Mouse (Mus musculus): ENCODE data around the gene Dlg1. TPM values are rescaled to one million over a fixed set of nuclear protein-coding genes. Genes with fewer than 3 reads are reported as not detected.

Dlg1 gene
- 11.9 and 12.6 TPM in 2 replicates for polyA plus RNA-seq (2015; fragmentation: Nextera tagmentation; extraction: Ambion mirVana)

DNA sequence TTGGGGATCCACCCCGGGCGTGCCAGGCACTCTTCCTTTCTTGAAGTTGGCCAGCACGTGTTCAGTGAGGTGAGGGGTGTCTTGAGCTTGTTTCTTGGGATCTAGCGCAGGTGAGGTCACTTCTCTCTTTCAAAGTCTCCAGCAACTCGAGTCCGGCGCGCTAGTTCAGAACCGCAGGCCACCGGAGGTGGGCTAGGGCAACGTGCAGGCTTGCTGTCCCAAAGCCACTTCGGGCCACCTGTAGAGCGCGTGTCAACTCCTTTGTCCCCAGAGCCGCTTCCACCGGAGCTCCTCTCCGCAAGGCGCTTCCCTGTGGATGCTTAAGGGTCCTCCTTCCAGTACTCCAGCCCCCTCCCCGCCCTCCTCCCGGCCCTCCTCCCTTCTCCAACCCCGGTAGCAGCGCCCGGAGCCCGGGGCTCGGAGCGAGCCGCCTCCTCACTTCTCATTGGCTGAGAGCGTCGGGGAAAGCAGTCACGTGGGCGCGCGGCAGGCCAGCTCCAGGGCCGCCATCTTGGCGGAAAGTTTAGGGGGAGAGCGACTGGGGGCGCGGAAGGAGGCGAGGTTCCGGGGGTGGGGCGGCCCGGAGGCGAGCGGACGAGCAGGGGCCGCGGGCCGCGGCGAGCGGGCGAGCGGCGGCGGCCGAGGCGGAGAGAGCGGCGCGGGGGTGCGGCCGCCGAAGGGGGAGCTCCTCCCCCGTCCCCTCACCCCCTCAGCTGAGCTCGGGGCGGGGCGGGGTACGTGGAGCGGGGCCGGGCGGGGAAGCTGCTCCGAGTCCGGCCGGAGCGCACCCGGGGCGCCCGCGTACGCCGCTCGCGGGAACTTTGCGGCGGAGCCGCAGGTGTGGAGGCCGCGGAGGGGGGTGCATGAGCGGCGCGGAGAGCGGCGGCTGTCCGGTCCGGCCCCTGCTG lies at the start of gene Dlg1:
Gene Dlg1 (plus strand): TSS at position 65 of the 908 bp plus-strand sequence.
- peaks cover 19% of the 10 kb centered on the region for H3K4me1 ChIP-seq (replicated peaks)
- H3K36me3 ChIP-seq, result peaks cover 3% of the 10 kb centered on the region; the same call in 1 of the 2 replicates
- H3K27me3 ChIP-seq, result peaks cover 12% of the 10 kb centered on the region; the same call in 1 of the 2 replicates
- peak within 1 kb of the TSS; percentile 88 for H3K9ac ChIP-seq
- peak within 1 kb of the TSS; percentile 95 for H3K4me3 ChIP-seq
- no peaks in the 10 kb centered on the region for H3K9me3 ChIP-seq
- peak; percentile 96 for ATAC-seq (ENCODE audit: low FRiP score)
- H3K4me2 ChIP-seq, result peak within 1 kb of the TSS; percentile 73
- H3K27ac ChIP-seq, result peak within 1 kb of the TSS; percentile 89
- WGBS, result 1% methylated on average over 74 of the region's 95 CpGs

GRCm38 (mm10) chr16:31616382-31616781 lies 46.9 kb upstream of the Dlg1 start:
- WGBS, result 82% methylated on average over 2 of the region's 2 CpGs

GRCm38 (mm10) chr16:31617128-31617527 lies 46.1 kb upstream of the Dlg1 start:
- H3K36me3 ChIP-seq, result no peaks in the 10 kb centered on the region
- H3K4me1 ChIP-seq (replicated peaks), result peaks cover 15% of the 10 kb centered on the region
- H3K4me2 ChIP-seq, result no peak overlapping the region
- no peaks in the 10 kb centered on the region for H3K9me3 ChIP-seq
- H3K9ac ChIP-seq, result no peak overlapping the region
- H3K4me3 ChIP-seq, result no peak overlapping the region
- H3K27me3 ChIP-seq, result no peaks in the 10 kb centered on the region
- ATAC-seq (ENCODE audit: low FRiP score), result no peak
- no peak overlapping the region for H3K27ac ChIP-seq

More at GRCm38 (mm10) chr16:31616382-31616781, 46.9 kb upstream of the Dlg1 start:
- Histone ChIP-seq H3K4me2 (no peak overlapping the region), H3K9me3 (no peaks in the 10 kb centered on the region), H3K36me3 (no peaks in the 10 kb centered on the region), H3K9ac (no peak overlapping the region), H3K4me3 (no peak overlapping the region), H3K4me1 (replicated peaks) (peaks cover 15% of the 10 kb centered on the region), H3K27ac (no peak overlapping the region), H3K27me3 (no peaks in the 10 kb centered on the region)
- ATAC-seq (ENCODE audit: low FRiP score), result no peak

DNA sequence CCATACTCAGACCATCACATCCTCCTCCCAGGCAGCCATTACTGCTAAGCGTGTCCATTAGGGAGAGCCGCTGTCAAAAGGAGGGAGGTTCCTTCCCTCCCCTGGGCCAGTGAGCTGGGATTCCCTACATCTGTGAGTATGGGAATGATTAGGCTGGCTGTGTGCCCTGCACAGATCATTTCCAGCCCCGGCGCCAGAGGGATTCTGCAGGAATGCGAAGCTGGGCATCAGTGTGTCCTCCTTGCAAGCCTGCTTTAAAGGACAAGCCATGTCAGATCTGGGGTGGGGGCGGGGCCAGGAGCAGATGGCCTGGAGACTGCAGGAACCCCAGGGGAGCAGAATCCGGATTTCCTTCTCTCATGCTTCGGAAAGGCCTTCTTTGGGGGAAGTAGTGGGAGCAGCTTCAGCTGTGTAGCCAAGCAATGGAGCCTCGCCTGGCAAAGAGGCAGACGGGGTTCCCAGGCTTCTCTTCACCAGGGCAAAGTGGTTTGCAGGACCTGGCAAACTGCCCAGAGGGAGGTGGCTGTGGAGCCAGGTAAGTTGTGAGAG lies 45.3 kb upstream of the Dlg1 start:
- peak overlapping the region; percentile 46 for H3K27ac ChIP-seq
- no peaks in the 10 kb centered on the region for H3K27me3 ChIP-seq
- 22% methylated on average over 10 of the region's 10 CpGs for WGBS
- peak; percentile 54; the same call in 1 of the 2 replicates for ATAC-seq (ENCODE audit: low FRiP score)
- no peaks in the 10 kb centered on the region for H3K9me3 ChIP-seq
- H3K9ac ChIP-seq, result peak overlapping the region; percentile 39; the same call in 1 of the 2 replicates
- H3K36me3 ChIP-seq, result no peaks in the 10 kb centered on the region
- H3K4me3 ChIP-seq, result no peak overlapping the region
- H3K4me2 ChIP-seq, result peak overlapping the region; percentile 29; the same call in 1 of the 2 replicates
- peaks cover 15% of the 10 kb centered on the region for H3K4me1 ChIP-seq (replicated peaks)

GRCm38 (mm10) chr16:31618671-31619070 lies 44.6 kb upstream of the Dlg1 start:
- peaks cover 15% of the 10 kb centered on the region for H3K4me1 ChIP-seq (replicated peaks)
- no peaks in the 10 kb centered on the region for H3K36me3 ChIP-seq
- H3K27ac ChIP-seq, result no peak overlapping the region
- H3K4me3 ChIP-seq, result no peak overlapping the region
- ATAC-seq (ENCODE audit: low FRiP score), result no peak
- H3K9ac ChIP-seq, result no peak overlapping the region
- 70% methylated on average over 9 of the region's 9 CpGs for WGBS
- no peak overlapping the region for H3K4me2 ChIP-seq
- H3K9me3 ChIP-seq, result no peaks in the 10 kb centered on the region
- H3K27me3 ChIP-seq, result no peaks in the 10 kb centered on the region

DNA sequence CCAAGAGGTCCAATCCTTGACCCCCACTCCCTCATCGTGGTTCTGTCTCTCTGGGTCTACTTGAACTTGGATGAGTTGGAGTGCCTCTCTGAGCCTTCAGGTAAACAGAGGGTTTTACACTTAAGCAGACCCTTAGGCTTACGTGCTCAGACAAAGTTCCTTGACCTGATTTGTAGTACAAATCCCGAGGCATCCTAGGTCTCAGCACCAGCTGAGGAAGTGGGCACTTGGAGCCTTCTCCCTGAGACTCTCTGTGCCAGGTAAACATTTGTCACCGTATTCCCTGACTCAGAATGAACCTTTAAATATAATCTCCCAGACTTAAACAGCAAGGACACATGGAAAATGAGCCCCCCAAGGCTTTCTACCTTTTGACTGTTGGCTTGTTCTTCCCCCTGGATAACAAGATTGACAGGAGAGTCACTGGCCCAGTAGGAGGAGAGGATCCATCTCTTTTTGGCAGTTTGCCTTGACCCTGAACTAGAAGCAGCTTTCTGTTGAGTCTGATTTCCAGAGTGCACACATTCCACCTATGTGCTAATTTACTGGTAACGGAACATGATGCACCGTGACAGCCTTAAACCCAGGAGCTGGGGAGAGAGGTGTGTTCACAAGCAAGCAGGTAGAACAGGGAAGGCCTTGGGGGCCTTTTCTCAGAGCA lies 43.4 kb upstream of the Dlg1 start:
- no peak for ATAC-seq (ENCODE audit: low FRiP score)
- H3K9ac ChIP-seq, result no peak overlapping the region
- no peak overlapping the region for H3K4me2 ChIP-seq
- H3K27ac ChIP-seq, result no peak overlapping the region
- H3K4me3 ChIP-seq, result no peak overlapping the region
- H3K36me3 ChIP-seq, result no peaks in the 10 kb centered on the region
- WGBS, result 89% methylated on average over 6 of the region's 6 CpGs
- no peaks in the 10 kb centered on the region for H3K9me3 ChIP-seq
- no peaks in the 10 kb centered on the region for H3K27me3 ChIP-seq
- H3K4me1 ChIP-seq (replicated peaks), result peaks cover 15% of the 10 kb centered on the region

- Histone ChIP-seq H3K36me3 (no peaks in the 10 kb centered on the region), H3K9ac (no peak overlapping the region), H3K4me2 (no peak overlapping the region), H3K27me3 (no peaks in the 10 kb centered on the region), H3K9me3 (no peaks in the 10 kb centered on the region), H3K4me1 (replicated peaks) (peaks cover 15% of the 10 kb centered on the region), H3K27ac (no peak overlapping the region), H3K4me3 (no peak overlapping the region)
- no peak for ATAC-seq (ENCODE audit: low FRiP score)
- 100% methylated on average over 1 of the region's 1 CpGs for WGBS
Observed at GRCm38 (mm10) chr16:31622356-31622755, 40.9 kb upstream of the Dlg1 start.

DNA sequence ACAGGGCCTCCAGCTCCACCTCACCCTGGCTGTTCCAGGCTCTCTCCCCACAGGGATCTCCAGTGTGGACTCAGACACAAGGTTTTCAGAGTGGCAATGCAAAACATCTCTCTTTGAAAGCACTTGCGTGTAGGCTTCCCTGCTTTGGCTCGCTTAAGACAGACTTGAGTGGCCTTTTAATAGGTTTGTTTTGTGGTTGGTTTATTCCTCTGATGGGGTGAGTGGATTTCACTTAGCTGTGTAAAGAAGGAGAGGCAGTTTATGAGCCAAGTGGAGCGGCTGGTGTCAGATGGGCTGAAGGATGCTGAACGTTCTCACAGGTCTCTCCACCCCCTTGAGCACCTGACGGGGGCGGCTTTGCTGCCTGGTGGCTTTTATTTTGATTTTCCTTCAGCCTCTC lies 40.1 kb upstream of the Dlg1 start:
- Histone ChIP-seq H3K27me3 (no peaks in the 10 kb centered on the region), H3K4me2 (no peak overlapping the region), H3K9me3 (no peaks in the 10 kb centered on the region), H3K4me3 (no peak overlapping the region), H3K36me3 (no peaks in the 10 kb centered on the region), H3K9ac (no peak overlapping the region), H3K27ac (no peak overlapping the region), H3K4me1 (replicated peaks) (peaks cover 8% of the 10 kb centered on the region)
- 92% methylated on average over 6 of the region's 6 CpGs for WGBS
- ATAC-seq (ENCODE audit: low FRiP score), result no peak

DNA sequence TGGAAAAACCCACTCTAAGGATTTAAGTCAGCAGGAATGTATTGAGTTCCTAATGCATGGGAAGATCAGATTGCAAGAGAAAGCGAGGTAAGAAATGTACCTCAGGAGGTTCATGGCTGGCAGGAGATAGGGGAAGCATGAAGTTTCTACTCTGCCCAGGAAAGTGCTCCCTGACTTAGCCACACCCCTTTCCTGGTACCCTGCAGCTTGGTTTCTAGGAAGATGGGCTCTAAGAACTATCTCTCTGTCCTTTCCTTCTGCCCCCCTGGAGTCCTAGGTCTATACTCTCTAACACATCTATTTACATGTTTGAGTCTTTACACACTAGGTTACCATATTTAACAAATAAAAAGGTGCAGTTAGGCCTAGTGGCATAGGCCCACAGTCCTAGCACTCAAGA lies 38.5 kb upstream of the Dlg1 start:
- 72% methylated on average over 1 of the region's 1 CpGs for WGBS
- Histone ChIP-seq H3K4me1 (replicated peaks) (no peaks in the 10 kb centered on the region), H3K4me3 (no peak overlapping the region), H3K27me3 (no peaks in the 10 kb centered on the region), H3K9me3 (no peaks in the 10 kb centered on the region), H3K9ac (no peak overlapping the region), H3K27ac (no peak overlapping the region), H3K4me2 (no peak overlapping the region), H3K36me3 (no peaks in the 10 kb centered on the region)
- no peak for ATAC-seq (ENCODE audit: low FRiP score)

GRCm38 (mm10) chr16:31626331-31626730 lies 36.9 kb upstream of the Dlg1 start:
- ATAC-seq (ENCODE audit: low FRiP score), result no peak
- WGBS, result 90% methylated on average over 6 of the region's 6 CpGs

DNA sequence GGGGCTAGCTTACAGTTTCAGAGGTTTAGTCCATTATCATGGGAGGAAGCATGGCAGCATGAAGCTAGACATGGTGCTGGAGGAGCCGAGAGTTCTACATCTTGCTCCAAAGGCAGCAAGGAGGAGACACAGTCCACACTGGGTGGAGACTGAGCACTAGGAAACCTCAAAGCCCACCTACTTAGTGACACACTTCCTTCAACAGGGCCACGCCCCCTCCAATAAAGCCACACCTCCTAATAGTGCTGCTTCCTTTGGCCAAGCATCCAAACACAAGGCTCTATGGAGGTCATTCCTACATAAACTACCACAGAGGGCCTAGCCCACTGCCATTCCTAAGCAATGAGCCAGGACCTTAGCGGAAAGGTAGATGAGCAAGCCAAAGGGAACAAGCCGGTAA lies 32.9 kb upstream of the Dlg1 start:
- Histone ChIP-seq H3K36me3 (no peaks in the 10 kb centered on the region), H3K4me2 (no peak overlapping the region), H3K4me3 (no peak overlapping the region), H3K9ac (no peak overlapping the region), H3K27me3 (no peaks in the 10 kb centered on the region), H3K9me3 (no peaks in the 10 kb centered on the region), H3K4me1 (replicated peaks) (no peaks in the 10 kb centered on the region), H3K27ac (no peak overlapping the region)
- ATAC-seq (ENCODE audit: low FRiP score), result no peak
- WGBS, result 96% methylated on average over 4 of the region's 4 CpGs

More at GRCm38 (mm10) chr16:31626331-31626730, 36.9 kb upstream of the Dlg1 start:
- H3K4me1 ChIP-seq (replicated peaks), result no peaks in the 10 kb centered on the region
- no peaks in the 10 kb centered on the region for H3K9me3 ChIP-seq
- H3K27ac ChIP-seq, result no peak overlapping the region
- no peaks in the 10 kb centered on the region for H3K27me3 ChIP-seq
- H3K4me2 ChIP-seq, result no peak overlapping the region
- H3K4me3 ChIP-seq, result no peak overlapping the region
- no peak overlapping the region for H3K9ac ChIP-seq
- no peaks in the 10 kb centered on the region for H3K36me3 ChIP-seq

DNA sequence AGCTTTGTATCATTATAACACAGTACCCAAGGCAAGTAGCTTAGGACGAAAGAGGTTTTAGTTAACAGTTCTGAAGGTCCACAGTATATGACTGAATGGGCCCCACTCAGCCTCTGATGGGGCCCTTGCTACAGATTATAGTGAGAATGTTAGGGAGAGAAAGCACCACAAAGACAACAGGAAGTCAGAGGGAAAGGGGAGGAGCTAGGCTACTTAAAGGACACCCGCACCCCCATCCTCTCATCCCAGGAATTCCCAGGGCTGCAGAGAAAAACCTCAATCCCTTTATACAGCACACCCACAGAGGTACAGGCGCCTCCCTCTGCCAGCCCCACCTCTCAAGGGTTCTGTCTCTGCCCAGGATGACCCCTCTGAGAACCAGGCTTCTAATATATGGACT lies 32.2 kb upstream of the Dlg1 start:
- ATAC-seq (ENCODE audit: low FRiP score), result no peak
- no peak overlapping the region for H3K9ac ChIP-seq
- no peak overlapping the region for H3K27ac ChIP-seq
- H3K4me2 ChIP-seq, result no peak overlapping the region
- H3K4me1 ChIP-seq (replicated peaks), result no peaks in the 10 kb centered on the region
- H3K36me3 ChIP-seq, result no peaks in the 10 kb centered on the region
- 69% methylated on average over 3 of the region's 3 CpGs for WGBS
- no peak overlapping the region for H3K4me3 ChIP-seq
- no peaks in the 10 kb centered on the region for H3K27me3 ChIP-seq
- H3K9me3 ChIP-seq, result no peaks in the 10 kb centered on the region

Data from hindbrain, embryonic 13.5 days (tissue).